26 mouse cellular contexts compared by ENCODE assay signal in genomic region chr2:142326737-142327136, GRCm38 (mm10).
DNase-seq lines count a peak whose midpoint lies in the region; ATAC-seq lines count a peak whose summit lies in the region.
"Had no signal": no experiment of that assay in that cellular context is flagged by ENCODE, and none has a peak within 500 bp of the region (broad histone marks: within the 10 kb centered on the region; RNA-seq: fewer than 3 reads in every experiment).

No protein-coding gene starts in this region.

- no peak overlapping the region for H3K9ac ChIP-seq in embryonic facial prominence, embryonic 12.5 days
- H3K9ac ChIP-seq in midbrain, embryonic 11.5 days (ENCODE audit: low read length), result no peak overlapping the region
- H3K9ac ChIP-seq in midbrain, embryonic 15.5 days, result no peak overlapping the region
- H3K9ac ChIP-seq: intestine, embryonic 15.5 days; midbrain, embryonic 13.5 days; stomach, embryonic 15.5 days had no signal

- no peak overlapping the region for H3K27ac ChIP-seq in embryonic facial prominence, embryonic 12.5 days
- no peak overlapping the region for H3K27ac ChIP-seq in embryonic facial prominence, embryonic 10.5 days (replicated peaks)
- no peak overlapping the region for H3K27ac ChIP-seq in midbrain, embryonic 11.5 days (ENCODE audit: low read depth, low read length)
- no peak overlapping the region for H3K27ac ChIP-seq in midbrain, embryonic 15.5 days
- H3K27ac ChIP-seq: hindbrain, embryonic 10.5 days; hindbrain, postnatal 0 days; intestine, embryonic 15.5 days; layer of hippocampus, adult 2 months; midbrain, embryonic 13.5 days; stomach, embryonic 15.5 days had no signal

- H3K27me3 ChIP-seq in embryonic facial prominence, embryonic 12.5 days, result no peaks in the 10 kb centered on the region
- H3K27me3 ChIP-seq in embryonic facial prominence, embryonic 10.5 days (replicated peaks; ENCODE audit: low read depth, poor library complexity, severe bottlenecking), result peaks cover 4% of the 10 kb centered on the region; the same call in 1 of the 2 replicates
- no peaks in the 10 kb centered on the region for H3K27me3 ChIP-seq in midbrain, embryonic 11.5 days (ENCODE audit: control insufficient read depth, insufficient read depth, low read length)
- H3K27me3 ChIP-seq in midbrain, embryonic 15.5 days (replicated peaks), result no peaks in the 10 kb centered on the region
- H3K27me3 ChIP-seq: intestine, embryonic 15.5 days; megakaryocyte, embryonic 14.5 days; midbrain, embryonic 13.5 days; stomach, embryonic 15.5 days had no signal

- no peak overlapping the region for H3K4me2 ChIP-seq in embryonic facial prominence, embryonic 12.5 days (replicated peaks)
- H3K4me2 ChIP-seq in midbrain, embryonic 11.5 days, result no peak overlapping the region
- H3K4me2 ChIP-seq in midbrain, embryonic 15.5 days, result no peak overlapping the region
- H3K4me2 ChIP-seq: intestine, embryonic 15.5 days; midbrain, embryonic 13.5 days; stomach, embryonic 15.5 days had no signal

- H3K36me3 ChIP-seq in embryonic facial prominence, embryonic 12.5 days, result no peaks in the 10 kb centered on the region
- H3K36me3 ChIP-seq in embryonic facial prominence, embryonic 10.5 days (replicated peaks), result no peaks in the 10 kb centered on the region
- H3K36me3 ChIP-seq in midbrain, embryonic 11.5 days (ENCODE audit: control insufficient read depth, insufficient read depth, low read length), result no peaks in the 10 kb centered on the region
- H3K36me3 ChIP-seq in midbrain, embryonic 15.5 days (replicated peaks), result no peaks in the 10 kb centered on the region
- H3K36me3 ChIP-seq: G1E; hindbrain, embryonic 10.5 days; intestine, embryonic 15.5 days; midbrain, embryonic 13.5 days; stomach, embryonic 15.5 days had no signal

- no peak for DNase-seq in embryonic facial prominence, embryonic 10.5 days (ENCODE audit: low spot score)
- no peak for DNase-seq in midbrain, embryonic 11.5 days (ENCODE audit: low spot score, missing footprints)
- peak; percentile 52 for DNase-seq in cerebellum, adult 8-10 months
- peak; percentile 61 to 77 for DNase-seq in cerebellum, postnatal 25 days
- DNase-seq in adrenal gland, postnatal 10 days, result no peak
- DNase-seq in layer of hippocampus, postnatal 10 days (ENCODE audit: low spot score in 2 of 2), result no peak
- DNase-seq: adrenal gland, postnatal 36 days; embryo, embryonic 11 days; gastrocnemius, postnatal 14 days; heart, postnatal 14 days; kidney, adult 2 months; kidney, postnatal 36 days; lung, postnatal 4 days; right cerebral cortex, postnatal 25 days; thymus, postnatal 14 days had no signal

- no peaks in the 10 kb centered on the region for H3K4me1 ChIP-seq in embryonic facial prominence, embryonic 12.5 days
- H3K4me1 ChIP-seq in embryonic facial prominence, embryonic 10.5 days, result no peaks in the 10 kb centered on the region
- no peaks in the 10 kb centered on the region for H3K4me1 ChIP-seq in midbrain, embryonic 11.5 days (ENCODE audit: control insufficient read depth, insufficient read depth, low read length)
- H3K4me1 ChIP-seq in midbrain, embryonic 15.5 days, result no peaks in the 10 kb centered on the region
- H3K4me1 ChIP-seq: hindbrain, embryonic 10.5 days; intestine, embryonic 15.5 days; megakaryocyte, embryonic 14.5 days; stomach, embryonic 15.5 days had no signal

- H3K4me3 ChIP-seq in embryonic facial prominence, embryonic 12.5 days, result no peak overlapping the region
- no peak overlapping the region for H3K4me3 ChIP-seq in embryonic facial prominence, embryonic 10.5 days
- no peak overlapping the region for H3K4me3 ChIP-seq in midbrain, embryonic 11.5 days (ENCODE audit: low read depth, low read length)
- no peak overlapping the region for H3K4me3 ChIP-seq in midbrain, embryonic 15.5 days
- H3K4me3 ChIP-seq: erythroblast, embryonic 14.5 days; hindbrain, embryonic 10.5 days; intestine, embryonic 15.5 days; layer of hippocampus, adult 2 months; megakaryocyte, embryonic 14.5 days; midbrain, embryonic 13.5 days; stomach, embryonic 15.5 days had no signal

- WGBS in embryonic facial prominence, embryonic 12.5 days, result 90% methylated on average over 3 of the region's 3 CpGs
- 87% methylated on average over 3 of the region's 3 CpGs for WGBS in embryonic facial prominence, embryonic 10.5 days
- 93% methylated on average over 3 of the region's 3 CpGs for WGBS in midbrain, embryonic 11.5 days
- WGBS in midbrain, embryonic 15.5 days, result 92% methylated on average over 3 of the region's 3 CpGs

- peak; percentile 60; the same call in 1 of the 2 replicates for ATAC-seq in embryonic facial prominence, embryonic 12.5 days (ENCODE audit: insufficient number of reproducible peaks, insufficient read depth, low FRiP score, low TSS enrichment)
- ATAC-seq in midbrain, embryonic 11.5 days (ENCODE audit: low FRiP score), result 0 out of 2 replicates have a peak, but pooled peaks have one; percentile 19
- no peak for ATAC-seq in midbrain, embryonic 15.5 days (replicated peaks)
- ATAC-seq: hindbrain, postnatal 0 days; intestine, embryonic 15.5 days; midbrain, embryonic 13.5 days had no signal

- H3K9me3 ChIP-seq in embryonic facial prominence, embryonic 12.5 days, result no peaks in the 10 kb centered on the region
- H3K9me3 ChIP-seq in embryonic facial prominence, embryonic 10.5 days, result no peaks in the 10 kb centered on the region
- no peaks in the 10 kb centered on the region for H3K9me3 ChIP-seq in midbrain, embryonic 11.5 days (ENCODE audit: control insufficient read depth, low read length)
- no peaks in the 10 kb centered on the region for H3K9me3 ChIP-seq in midbrain, embryonic 15.5 days
- H3K9me3 ChIP-seq: hindbrain, embryonic 10.5 days; intestine, embryonic 15.5 days; midbrain, embryonic 13.5 days; stomach, embryonic 15.5 days had no signal

Comparison
In these comparisons a context has a peak if more than half of its experiments do, and no peak if none do; other contexts are left out.
1. DNase-seq: peak in cerebellum, adult 8-10 months (single experiment) and cerebellum, postnatal 25 days (2 of 2); none in embryonic facial prominence, embryonic 10.5 days (single experiment), midbrain, embryonic 11.5 days (single experiment), adrenal gland, postnatal 10 days (single experiment) and layer of hippocampus, postnatal 10 days (0 of 2).